Mouse (Mus musculus) ES-Bruce4 (cell line): Measurements from ENCODE around the gene Gabpa.

Experiments used
- EP300 ChIP-seq: IDR thresholded peaks from 2 replicates; pipeline ENCODE4 v1.6.1; 2011; ENCODE audit warnings: low read depth, low read length; ENCODE audit not compliant: insufficient read depth
- POLR2A ChIP-seq: IDR thresholded peaks from one replicate; pipeline ENCODE4 v1.8.1; 2011; ENCODE audit warnings: low read length; ENCODE audit not compliant: insufficient read depth

DNA sequence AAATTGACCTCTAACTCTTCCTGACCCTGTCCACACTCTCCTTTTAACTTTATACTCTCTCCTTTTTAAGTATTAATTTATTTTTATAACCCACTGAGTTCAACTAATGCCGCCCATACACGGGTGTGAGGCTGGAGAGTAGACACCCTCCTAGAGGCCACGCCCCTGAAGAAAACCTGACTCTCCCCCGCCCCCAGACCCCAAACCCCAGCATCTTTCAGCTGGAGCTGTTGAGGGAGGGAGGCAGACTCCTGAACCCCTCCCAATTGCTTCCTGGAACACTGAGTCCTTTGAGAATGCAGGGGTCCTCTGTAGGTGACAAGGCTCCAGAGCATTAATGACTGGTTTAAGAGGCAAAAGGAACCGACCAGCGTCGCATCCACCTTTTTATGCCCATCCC, 49.8 kb upstream of the Gabpa start:
- TF ChIP-seq EP300, result no peak
- TF ChIP-seq POLR2A, result no peak
